In genomic region chr17:27554062-27554960, GRCm38 (mm10) we compare ENCODE assay signal across 8 mouse cellular contexts. TPM values are rescaled to one million over a fixed set of nuclear protein-coding genes. Genes with fewer than 3 reads are reported as not detected.
DNase-seq lines count a peak whose midpoint lies in the region; ATAC-seq and TF ChIP-seq lines count a peak whose summit lies in the region.

No protein-coding gene starts in this region.

- H3K36me3 ChIP-seq in testis, adult 2 months (ENCODE audit: control insufficient read depth, insufficient read depth, low read length) = no peaks in the 10 kb centered on the region
- no peaks in the 10 kb centered on the region for H3K36me3 ChIP-seq in limb, embryonic 13.5 days
- no peaks in the 10 kb centered on the region for H3K36me3 ChIP-seq in stomach, embryonic 16.5 days (ENCODE audit: control insufficient read depth, insufficient read depth, low read length)

- no peaks in the 10 kb centered on the region for H3K9me3 ChIP-seq in limb, embryonic 13.5 days
- no peaks in the 10 kb centered on the region for H3K9me3 ChIP-seq in stomach, embryonic 16.5 days (replicated peaks; ENCODE audit: control insufficient read depth, low read length)

- no peak for TF ChIP-seq CTCF in cerebellum, adult 2 months (IDR thresholded peaks at IDR 0.05; ENCODE audit: borderline replicate concordance, insufficient read depth, low read depth, low read length)
- TF ChIP-seq CTCF in testis, adult 2 months (IDR thresholded peaks at IDR 0.05; ENCODE audit: control insufficient read depth, insufficient read depth, insufficient replicate concordance, low read depth, low read length) = no peak

- H3K27me3 ChIP-seq in cerebellum, adult 2 months (ENCODE audit: control insufficient read depth, insufficient read depth, low read length) = no peaks in the 10 kb centered on the region
- no peaks in the 10 kb centered on the region for H3K27me3 ChIP-seq in testis, adult 2 months (ENCODE audit: control insufficient read depth, insufficient read depth, low read length)
- no peaks in the 10 kb centered on the region for H3K27me3 ChIP-seq in limb, embryonic 13.5 days
- no peaks in the 10 kb centered on the region for H3K27me3 ChIP-seq in stomach, embryonic 16.5 days (ENCODE audit: control insufficient read depth, insufficient read depth, low read length)

- H3K9ac ChIP-seq in limb, embryonic 13.5 days = peak overlapping the region; percentile 90
- peak overlapping the region; percentile 87 for H3K9ac ChIP-seq in stomach, embryonic 16.5 days (ENCODE audit: low read length)

- ATAC-seq in limb, embryonic 13.5 days (ENCODE audit: low FRiP score, low read depth) = no peak
- ATAC-seq in stomach, embryonic 16.5 days (ENCODE audit: insufficient read depth, low FRiP score) = no peak
- no peak for ATAC-seq in granulocyte monocyte progenitor cell, adult 5-6 weeks (replicated peaks; ENCODE audit: poor library complexity, severe bottlenecking)

- peaks cover 18% of the 10 kb centered on the region for H3K4me1 ChIP-seq in cerebellum, adult 2 months (ENCODE audit: control insufficient read depth, insufficient read depth, low read length)
- peaks cover 23% of the 10 kb centered on the region for H3K4me1 ChIP-seq in testis, adult 2 months (ENCODE audit: control insufficient read depth, insufficient read depth, low read length)
- H3K4me1 ChIP-seq in limb, embryonic 13.5 days = peaks cover 38% of the 10 kb centered on the region
- peaks cover 10% of the 10 kb centered on the region; the same call in 1 of the 2 replicates for H3K4me1 ChIP-seq in stomach, embryonic 16.5 days (ENCODE audit: control insufficient read depth, insufficient read depth, low read length)

- no peak overlapping the region for H3K27ac ChIP-seq in cerebellum, adult 2 months (ENCODE audit: insufficient read depth, low read length)
- peak overlapping the region; percentile 95 for H3K27ac ChIP-seq in testis, adult 2 months (ENCODE audit: control insufficient read depth, insufficient read depth, low read depth, low read length)
- peak overlapping the region; percentile 98 for H3K27ac ChIP-seq in limb, embryonic 13.5 days
- peak overlapping the region; percentile 94 for H3K27ac ChIP-seq in stomach, embryonic 16.5 days (ENCODE audit: low read length)

- no peak for TF ChIP-seq POLR2A in cerebellum, adult 2 months (IDR thresholded peaks at IDR 0.05; ENCODE audit: borderline replicate concordance, insufficient read depth, low read length)
- TF ChIP-seq POLR2A in testis, adult 2 months (IDR thresholded peaks at IDR 0.05; ENCODE audit: control insufficient read depth, low read depth, low read length) = no peak; the same call in 1 of the 2 replicates

- peak; percentile 31 for DNase-seq in cerebellum, adult 9-11 months
- DNase-seq in cerebellum, adult 2 months = no peak
- DNase-seq in testis, postnatal 10 days (ENCODE audit: low spot score) = no peak
- DNase-seq in adrenal gland, adult 18-20 months (ENCODE audit: low spot score in 2 of 2) = no peak

- no peak overlapping the region for H3K4me3 ChIP-seq in cerebellum, adult 2 months (replicated peaks; ENCODE audit: insufficient read depth, low read depth, low read length)
- peak overlapping the region; percentile 82 for H3K4me3 ChIP-seq in testis, adult 2 months (ENCODE audit: control insufficient read depth, low read depth, low read length)
- peak overlapping the region; percentile 85 for H3K4me3 ChIP-seq in limb, embryonic 13.5 days
- peak overlapping the region; percentile 68 for H3K4me3 ChIP-seq in stomach, embryonic 16.5 days (replicated peaks; ENCODE audit: low read length)

- WGBS in cerebellum, adult 2 months = 91% methylated on average over 20 of the region's 20 CpGs
- WGBS in limb, embryonic 13.5 days = 45% methylated on average over 20 of the region's 20 CpGs
- WGBS in stomach, embryonic 16.5 days = 48% methylated on average over 20 of the region's 20 CpGs

- peak overlapping the region; percentile 81 for H3K4me2 ChIP-seq in limb, embryonic 13.5 days (replicated peaks)
- peak overlapping the region; percentile 81 for H3K4me2 ChIP-seq in stomach, embryonic 16.5 days (ENCODE audit: low read depth, low read length)

RNA-seq across cellular contexts. Expression of gene Hmga1, which starts 2.0 kb away (rescaled TPM):
- 124 and 133 TPM in 2 replicates for polyA plus RNA-seq in cerebellum, adult 2 months (2012; rRNA removed)
- 64.3 and 68.4 TPM in 2 replicates for polyA plus RNA-seq in testis, adult 2 months (2012; rRNA removed)
- polyA plus RNA-seq in limb, embryonic 13.5 days (2015; fragmentation: Nextera tagmentation; extraction: Ambion mirVana) = 234 and 241 TPM in 2 replicates
- polyA plus RNA-seq in stomach, embryonic 16.5 days (2015; fragmentation: Nextera tagmentation; extraction: Ambion mirVana) = 163 and 171 TPM in 2 replicates
- 541 and 637 TPM in 2 replicates for total RNA-seq in granulocyte monocyte progenitor cell, adult 5-6 weeks (2014; fragmentation: Nextera tagmentation)
- total RNA-seq in granulocyte monocyte progenitor cell, adult 5-6 weeks (2017) = 232 and 267 TPM in 2 replicates
- 10 to 100 TPM; 16.8 to 29.5 TPM for total RNA-seq in adrenal gland, adult 18-20 months (2021)

RNA-seq across cellular contexts. Expression of gene AI413582, which starts 11.2 kb away (rescaled TPM):
- 98.9 and 104 TPM in 2 replicates for polyA plus RNA-seq in cerebellum, adult 2 months (2012; rRNA removed)
- 20.7 and 24.5 TPM in 2 replicates for polyA plus RNA-seq in testis, adult 2 months (2012; rRNA removed)
- 20.2 and 21.0 TPM in 2 replicates for polyA plus RNA-seq in limb, embryonic 13.5 days (2015; fragmentation: Nextera tagmentation; extraction: Ambion mirVana)
- polyA plus RNA-seq in stomach, embryonic 16.5 days (2015; fragmentation: Nextera tagmentation; extraction: Ambion mirVana) = 24.3 and 29.0 TPM in 2 replicates
- 59.2 and 65.2 TPM in 2 replicates for total RNA-seq in granulocyte monocyte progenitor cell, adult 5-6 weeks (2014; fragmentation: Nextera tagmentation)
- 34.8 and 42.3 TPM in 2 replicates for total RNA-seq in granulocyte monocyte progenitor cell, adult 5-6 weeks (2017)
- 10 to 100 TPM; 20.1 to 21.7 TPM for total RNA-seq in adrenal gland, adult 18-20 months (2021)

RNA-seq across cellular contexts. Expression of gene Grm4, which starts 33.1 kb away (rescaled TPM):
- 310 and 403 TPM in 2 replicates for polyA plus RNA-seq in cerebellum, adult 2 months (2012; rRNA removed)
- 0.70 and 0.81 TPM in 2 replicates for polyA plus RNA-seq in testis, adult 2 months (2012; rRNA removed)
- 0.31 and 0.34 TPM in 2 replicates for polyA plus RNA-seq in limb, embryonic 13.5 days (2015; fragmentation: Nextera tagmentation; extraction: Ambion mirVana)
- polyA plus RNA-seq in stomach, embryonic 16.5 days (2015; fragmentation: Nextera tagmentation; extraction: Ambion mirVana) = 0.19 and 0.50 TPM in 2 replicates
- not detected in 2 replicates for total RNA-seq in granulocyte monocyte progenitor cell, adult 5-6 weeks (2014; fragmentation: Nextera tagmentation)
- total RNA-seq in granulocyte monocyte progenitor cell, adult 5-6 weeks (2017) = not detected in 2 replicates
- total RNA-seq in adrenal gland, adult 18-20 months (2021) = 1 to 10 TPM in 1 of 2 experiments, under 1 TPM in 1; 0.80 to 1.4 TPM

Comparison
In these comparisons a context has a peak if more than half of its experiments do, and no peak if none do; other contexts are left out.
1. RNA of gene Grm4, which starts 33.1 kb away (polyA plus RNA-seq): 310 to 403 TPM in cerebellum, adult 2 months; 0.70 to 0.81 TPM in testis, adult 2 months, 0.31 to 0.34 TPM in limb, embryonic 13.5 days and 0.19 to 0.50 TPM in stomach, embryonic 16.5 days; every median in the first group is over 100 times any median in the second.